Mouse (Mus musculus): Measurements from ENCODE around the gene Zfp810. TPM values are rescaled to one million over a fixed set of nuclear protein-coding genes. Genes with fewer than 3 reads are reported as not detected.

Zfp810 gene
- 36.5 and 41.8 TPM in 2 replicates for polyA plus RNA-seq (2012; rRNA removed)

GRCm38 (mm10) chr9:22307156-22307919 is at the start of gene Zfp810:
Gene Zfp810, minus strand, starts transcription at chr9:22307648.

GRCm38 (mm10) chr9:22259184-22260091 is 48.0 kb downstream of the Zfp810 start, which contains the start of gene Zfp599:
Gene Zfp599, minus strand, starts transcription at chr9:22259895.

Other genes with a start within 250 kb of the Zfp810 start
- gene Gm49318, start 236.4 kb downstream of the Zfp810 start, polyA plus RNA-seq (2012; rRNA removed) = 0.14 TPM in 1 of 2 replicates, not detected in the other
- gene Zfp653, start 236.3 kb downstream of the Zfp810 start, polyA plus RNA-seq (2012; rRNA removed) = 53.1 and 55.4 TPM in 2 replicates
- gene Ecsit, start 222.2 kb downstream of the Zfp810 start, polyA plus RNA-seq (2012; rRNA removed) = 49.9 TPM in 2 replicates
- gene Cnn1, start 208.4 kb downstream of the Zfp810 start, polyA plus RNA-seq (2012; rRNA removed) = 1.00 and 1.6 TPM in 2 replicates
- 150 and 156 TPM in 2 replicates for gene Elof1, start 190.5 kb downstream of the Zfp810 start, polyA plus RNA-seq (2012; rRNA removed)
- 1.7 and 3.0 TPM in 2 replicates for gene Acp5, start 171.9 kb downstream of the Zfp810 start, polyA plus RNA-seq (2012; rRNA removed)
- gene Pigyl, start 150.8 kb downstream of the Zfp810 start, polyA plus RNA-seq (2012; rRNA removed) = 87.3 and 87.8 TPM in 2 replicates
- gene Zfp872, start 119.6 kb downstream of the Zfp810 start, polyA plus RNA-seq (2012; rRNA removed) = 0.12 and 0.14 TPM in 2 replicates
- 7.4 and 9.4 TPM in 2 replicates for gene Zfp809, start 81.9 kb downstream of the Zfp810 start, polyA plus RNA-seq (2012; rRNA removed)
- 4.3 and 4.7 TPM in 2 replicates for gene Zfp599, start 47.8 kb downstream of the Zfp810 start, polyA plus RNA-seq (2012; rRNA removed)
- gene Anln, start 81.5 kb upstream of the Zfp810 start, polyA plus RNA-seq (2012; rRNA removed) = 13.7 and 15.2 TPM in 2 replicates
- gene 9530077C05Rik, start 103.9 kb upstream of the Zfp810 start, polyA plus RNA-seq (2012; rRNA removed) = 6.2 and 6.7 TPM in 2 replicates
- gene Gm17545, start 146.6 kb upstream of the Zfp810 start, polyA plus RNA-seq (2012; rRNA removed) = not detected in 2 replicates
- 78.2 and 81.4 TPM in 2 replicates for gene Rp9, start 162.1 kb upstream of the Zfp810 start, polyA plus RNA-seq (2012; rRNA removed)
- gene Bbs9, start 168.1 kb upstream of the Zfp810 start, polyA plus RNA-seq (2012; rRNA removed) = 20.1 and 20.6 TPM in 2 replicates

Data from central nervous system, embryonic 14 days (tissue).